Mouse (Mus musculus): ENCODE measurements around the gene Aagab.

The Aagab gene

GRCm38 (mm10) chr9:63648520-63648918 is 46.1 kb downstream of the Aagab start:
- no peak for DNase-seq

GRCm38 (mm10) chr9:63649841-63650545 is 47.5 kb downstream of the Aagab start:
- DNase-seq, result peak; percentile 73

GRCm38 (mm10) chr9:63650905-63651304 is 48.4 kb downstream of the Aagab start:
- no peak for DNase-seq

- DNase-seq, result no peak
These were observed 49.1 kb downstream of the Aagab start for GRCm38 (mm10) chr9:63651594-63651993.

GRCm38 (mm10) chr9:63653666-63654065 is 51.2 kb downstream of the Aagab start:
- DNase-seq, result no peak

- DNase-seq, result no peak
These were observed 52.1 kb downstream of the Aagab start for GRCm38 (mm10) chr9:63654575-63654974.

- no peak for DNase-seq
These were observed 52.6 kb downstream of the Aagab start for GRCm38 (mm10) chr9:63655092-63655491.

- no peak for DNase-seq
These were observed 54.7 kb downstream of the Aagab start for GRCm38 (mm10) chr9:63657167-63657566.

- no peak for DNase-seq
These were observed 56.0 kb downstream of the Aagab start for GRCm38 (mm10) chr9:63658436-63658835.

- DNase-seq, result no peak
These were observed 56.5 kb downstream of the Aagab start for GRCm38 (mm10) chr9:63658970-63659371.

GRCm38 (mm10) chr9:63660061-63660460 is 57.6 kb downstream of the Aagab start:
- no peak for DNase-seq

GRCm38 (mm10) chr9:63660691-63661090 is 58.2 kb downstream of the Aagab start:
- DNase-seq, result no peak

GRCm38 (mm10) chr9:63662759-63663158 is 60.3 kb downstream of the Aagab start:
- no peak for DNase-seq

- DNase-seq, result no peak
These were observed 60.8 kb downstream of the Aagab start for GRCm38 (mm10) chr9:63663222-63663621.

- DNase-seq, result no peak
These were observed 61.9 kb downstream of the Aagab start for GRCm38 (mm10) chr9:63664300-63664745.

- no peak for DNase-seq
These were observed 62.6 kb downstream of the Aagab start for GRCm38 (mm10) chr9:63664792-63665646.

- no peak for DNase-seq
These were observed 64.3 kb downstream of the Aagab start for GRCm38 (mm10) chr9:63666612-63667372.

- no peak for DNase-seq
These were observed 64.9 kb downstream of the Aagab start for GRCm38 (mm10) chr9:63667373-63667724.

- DNase-seq, result no peak
These were observed 66.2 kb downstream of the Aagab start for GRCm38 (mm10) chr9:63668621-63669020.

- no peak for DNase-seq
These were observed 67.4 kb downstream of the Aagab start for GRCm38 (mm10) chr9:63669816-63670215.

GRCm38 (mm10) chr9:63672797-63673493 is 70.5 kb downstream of the Aagab start:
- no peak for DNase-seq

- no peak for DNase-seq
These were observed 71.0 kb downstream of the Aagab start for GRCm38 (mm10) chr9:63673494-63673805.

- no peak for DNase-seq
These were observed 72.2 kb downstream of the Aagab start for GRCm38 (mm10) chr9:63674613-63675012.

Data from thymus, postnatal 14 days (tissue).